Mouse (Mus musculus): Measurements from ENCODE around the gene Olfr1491. TPM values are rescaled to one million over a fixed set of nuclear protein-coding genes. Genes with fewer than 3 reads are reported as not detected.

Gene Olfr1491
- total RNA-seq (2015) (not detected in 2 replicates), total RNA-seq (2017) (not detected in 2 replicates)

- no peak for ATAC-seq (replicated peaks; ENCODE audit: poor library complexity)
These were observed at the start of gene Olfr1491 for GRCm38 (mm10) chr19:13696968-13697367. Gene Olfr1491, plus strand, starts transcription at chr19:13697268.

GRCm38 (mm10) chr19:13650791-13651190 lies 46.3 kb upstream of the Olfr1491 start, which contains the start of gene Olfr1490:
Gene Olfr1490, plus strand, starts transcription at chr19:13651091.
- no peak for ATAC-seq (replicated peaks; ENCODE audit: poor library complexity)

- ATAC-seq (replicated peaks; ENCODE audit: poor library complexity): no peak
These were observed 25.9 kb downstream of the Olfr1491 start, which contains the start of gene Olfr1493-ps1 for GRCm38 (mm10) chr19:13722978-13723377. Gene Olfr1493-ps1, plus strand, starts transcription at chr19:13723278.

GRCm38 (mm10) chr19:13739428-13739827 lies 42.4 kb downstream of the Olfr1491 start, which contains the start of gene Olfr1494:
Gene Olfr1494, plus strand, starts transcription at chr19:13739728.
- ATAC-seq (replicated peaks; ENCODE audit: poor library complexity): no peak

- no peak for ATAC-seq (replicated peaks; ENCODE audit: poor library complexity)
These were observed 52.3 kb downstream of the Olfr1491 start for GRCm38 (mm10) chr19:13749366-13749765.

Other genes starting within 250 kb of the Olfr1491 start
- gene Olfr1472, start 241.2 kb upstream of the Olfr1491 start, total RNA-seq (2015): not detected in 2 replicates
- not detected in 2 replicates for gene Olfr1472, start 241.2 kb upstream of the Olfr1491 start, total RNA-seq (2017)
- not detected in 2 replicates for gene Olfr1474, start 227.7 kb upstream of the Olfr1491 start, total RNA-seq (2015)
- not detected in 2 replicates for gene Olfr1474, start 227.7 kb upstream of the Olfr1491 start, total RNA-seq (2017)
- not detected in 2 replicates for gene Olfr1475, start 217.1 kb upstream of the Olfr1491 start, total RNA-seq (2015)
- gene Olfr1475, start 217.1 kb upstream of the Olfr1491 start, total RNA-seq (2017): not detected in 2 replicates
- gene Olfr1477, start 196.7 kb upstream of the Olfr1491 start, total RNA-seq (2015): not detected in 2 replicates
- gene Olfr1477, start 196.7 kb upstream of the Olfr1491 start, total RNA-seq (2017): not detected in 2 replicates
- gene Olfr1480, start 169.4 kb upstream of the Olfr1491 start, total RNA-seq (2015): not detected in 2 replicates
- gene Olfr1480, start 169.4 kb upstream of the Olfr1491 start, total RNA-seq (2017): not detected in 2 replicates
- gene Olfr1484, start 113.8 kb upstream of the Olfr1491 start, total RNA-seq (2015): not detected in 2 replicates
- not detected in 2 replicates for gene Olfr1484, start 113.8 kb upstream of the Olfr1491 start, total RNA-seq (2017)
- not detected in 2 replicates for gene Olfr1487, start 79.9 kb upstream of the Olfr1491 start, total RNA-seq (2015)
- gene Olfr1487, start 79.9 kb upstream of the Olfr1491 start, total RNA-seq (2017): not detected in 2 replicates
- gene Olfr1489, start 65.6 kb upstream of the Olfr1491 start, total RNA-seq (2015): not detected in 2 replicates
- not detected in 2 replicates for gene Olfr1489, start 65.6 kb upstream of the Olfr1491 start, total RNA-seq (2017)
- not detected in 2 replicates for gene Olfr1490, start 46.2 kb upstream of the Olfr1491 start, total RNA-seq (2015)
- gene Olfr1490, start 46.2 kb upstream of the Olfr1491 start, total RNA-seq (2017): not detected in 2 replicates
- gene Olfr1493-ps1, start 26.0 kb downstream of the Olfr1491 start, total RNA-seq (2015): not detected in 2 replicates
- gene Olfr1493-ps1, start 26.0 kb downstream of the Olfr1491 start, total RNA-seq (2017): not detected in 2 replicates
- not detected in 2 replicates for gene Olfr1494, start 42.5 kb downstream of the Olfr1491 start, total RNA-seq (2015)
- gene Olfr1494, start 42.5 kb downstream of the Olfr1491 start, total RNA-seq (2017): not detected in 2 replicates
- not detected in 2 replicates for gene Olfr1495, start 67.3 kb downstream of the Olfr1491 start, total RNA-seq (2015)
- not detected in 2 replicates for gene Olfr1495, start 67.3 kb downstream of the Olfr1491 start, total RNA-seq (2017)
- not detected in 2 replicates for gene Olfr1496, start 80.6 kb downstream of the Olfr1491 start, total RNA-seq (2015)
- gene Olfr1496, start 80.6 kb downstream of the Olfr1491 start, total RNA-seq (2017): not detected in 2 replicates
- not detected in 2 replicates for gene Olfr1497, start 100.9 kb downstream of the Olfr1491 start, total RNA-seq (2015)
- not detected in 2 replicates for gene Olfr1497, start 100.9 kb downstream of the Olfr1491 start, total RNA-seq (2017)
- gene Olfr1499, start 122.2 kb downstream of the Olfr1491 start, total RNA-seq (2015): not detected in 2 replicates
- gene Olfr1499, start 122.2 kb downstream of the Olfr1491 start, total RNA-seq (2017): not detected in 2 replicates
- not detected in 2 replicates for gene Olfr1500, start 133.2 kb downstream of the Olfr1491 start, total RNA-seq (2015)
- gene Olfr1500, start 133.2 kb downstream of the Olfr1491 start, total RNA-seq (2017): not detected in 2 replicates
- gene Olfr1501, start 153.4 kb downstream of the Olfr1491 start, total RNA-seq (2015): not detected in 2 replicates
- not detected in 2 replicates for gene Olfr1501, start 153.4 kb downstream of the Olfr1491 start, total RNA-seq (2017)
- gene Olfr1502, start 164.5 kb downstream of the Olfr1491 start, total RNA-seq (2015): not detected in 2 replicates
- gene Olfr1502, start 164.5 kb downstream of the Olfr1491 start, total RNA-seq (2017): not detected in 2 replicates
- gene Olfr1504, start 200.7 kb downstream of the Olfr1491 start, total RNA-seq (2015): not detected in 2 replicates
- not detected in 2 replicates for gene Olfr1504, start 200.7 kb downstream of the Olfr1491 start, total RNA-seq (2017)
- not detected in 2 replicates for gene Olfr1505, start 216.3 kb downstream of the Olfr1491 start, total RNA-seq (2015)
- not detected in 2 replicates for gene Olfr1505, start 216.3 kb downstream of the Olfr1491 start, total RNA-seq (2017)

Measured in megakaryocyte progenitor cell, adult 5-6 weeks (primary cell).